Mouse (Mus musculus) limb, embryonic 15.5 days (tissue): ENCODE measurements around the gene Atad5. TPM values are rescaled to one million over a fixed set of nuclear protein-coding genes. Genes with fewer than 3 reads are reported as not detected.
"Not testable (repeated sequence)": the region's sequence is repeated elsewhere in the genome, so short reads cannot be mapped to it uniquely, and the experiment has no call there.

ENCODE experiments used
- ATAC-seq: fragments of 200-750 bp; cut with Nextera tagmentation; 2 replicates; pipeline ENCODE4 v1.8.0; 2017; ENCODE audit warnings: low read depth, moderate TSS enrichment; ENCODE audit not compliant: insufficient number of reproducible peaks, low FRiP score, low TSS enrichment
- H3K27ac ChIP-seq: fragments of 300-500 bp; sonication (generic); 2 replicates; pipeline ENCODE4 v1.5.1; 2015; ENCODE audit warnings: moderate library complexity, mild to moderate bottlenecking, inconsistent platforms
- H3K27me3 ChIP-seq: fragments of 300-500 bp; sonication (generic); 2 replicates; pipeline ENCODE4 v1.6.1; 2015; ENCODE audit warnings: inconsistent platforms
- H3K36me3 ChIP-seq: fragments of 300-500 bp; sonication (generic); 2 replicates; pipeline ENCODE4 v1.6.1; 2015; ENCODE audit warnings: inconsistent platforms
- H3K4me1 ChIP-seq: fragments of 300-500 bp; sonication (generic); 2 replicates; pipeline ENCODE4 v1.6.1; 2015; ENCODE audit warnings: inconsistent platforms
- H3K4me2 ChIP-seq: fragments of 300-500 bp; sonication (generic); 2 replicates; pipeline ENCODE4 v1.6.1; 2015; ENCODE audit warnings: mild to moderate bottlenecking, inconsistent platforms
- H3K4me3 ChIP-seq: fragments of 300-500 bp; sonication (generic); 2 replicates; pipeline ENCODE4 v1.5.1; 2015; ENCODE audit warnings: mild to moderate bottlenecking, inconsistent platforms
- H3K9ac ChIP-seq: fragments of 300-500 bp; sonication (generic); 2 replicates; pipeline ENCODE4 v1.6.1; 2015; ENCODE audit warnings: inconsistent platforms
- H3K9me3 ChIP-seq: fragments of 300-500 bp; sonication (generic); 2 replicates; pipeline ENCODE4 v1.6.1; 2016; ENCODE audit warnings: inconsistent platforms
- WGBS: fragments of 180-500 bp; shearing (Covaris S2); methylation state at CpG from one replicate; pipeline ENCODE4 v1.1.7; 2015; 5-methylcytosine and 5-hydroxymethylcytosine counted together
- polyA plus RNA-seq: library from polyadenylated mRNA; unstranded; fragments of >200 nt; fragmentation: Nextera tagmentation; extraction: Ambion mirVana; gene quantifications from 2 replicates; pipeline ENCODE4 v1.2.1, GENCODE M21; 2015

Gene Atad5
- 8.7 and 9.3 TPM in 2 replicates for polyA plus RNA-seq

DNA sequence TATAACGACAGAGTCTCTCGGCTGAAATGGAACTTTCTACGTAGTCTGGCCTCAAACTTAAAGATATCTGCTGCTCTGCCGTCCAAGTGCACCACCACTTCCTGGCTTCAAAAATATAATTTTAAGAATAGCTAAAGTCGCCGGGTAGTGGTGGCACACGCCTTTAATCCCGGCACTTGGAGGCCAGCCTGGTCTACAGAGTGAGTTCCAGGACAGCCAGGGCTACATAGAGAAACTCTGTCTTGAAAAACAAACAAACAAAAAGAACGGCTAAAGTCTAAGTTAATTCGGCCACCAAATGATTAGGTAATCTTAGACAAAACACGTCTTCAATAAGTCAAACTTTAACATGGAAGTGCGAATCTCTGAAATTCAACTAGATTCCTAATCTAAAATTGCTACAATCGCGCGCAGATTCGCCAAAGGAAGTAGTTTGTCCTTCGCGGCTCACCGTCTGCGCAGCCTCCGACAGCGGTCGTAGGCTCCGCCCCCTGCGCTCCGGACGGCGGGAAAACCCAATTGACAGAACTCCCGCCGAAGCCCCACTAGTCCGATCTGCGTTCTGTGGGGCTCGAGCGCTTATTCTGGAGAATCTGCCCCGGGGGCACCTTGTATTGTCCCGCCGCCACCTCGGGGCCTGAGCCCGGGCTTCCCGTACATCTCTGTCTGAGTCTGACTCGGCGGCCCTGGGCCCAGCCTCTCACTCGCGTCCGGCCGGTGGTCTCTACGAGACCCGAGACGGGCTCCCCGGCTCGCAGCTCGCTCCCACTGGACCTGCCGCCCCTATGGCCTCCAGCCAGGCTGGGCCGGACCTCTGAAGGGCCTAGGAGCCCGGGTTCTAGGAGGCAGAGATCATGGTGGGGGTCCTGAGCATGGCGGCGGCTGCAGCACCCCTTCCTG is at the start of gene Atad5:
TSS of gene Atad5 (plus strand) at position 484 of the 900 bp plus-strand sequence.
- peak within 1 kb of the TSS; percentile 67 for H3K27ac ChIP-seq
- 0 out of 2 replicates have a peak, but pooled peaks have one; percentile 58 for ATAC-seq
- no peaks in the 10 kb centered on the region for H3K9me3 ChIP-seq
- peak within 1 kb of the TSS; percentile 97 for H3K9ac ChIP-seq
- peak within 1 kb of the TSS; percentile 77 for H3K4me2 ChIP-seq
- 6% methylated on average over 57 of the region's 57 CpGs for WGBS
- H3K4me3 ChIP-seq: peak within 1 kb of the TSS; percentile 93
- H3K27me3 ChIP-seq: no peaks in the 10 kb centered on the region
- no peaks in the 10 kb centered on the region for H3K4me1 ChIP-seq
- no peaks in the 10 kb centered on the region for H3K36me3 ChIP-seq

DNA sequence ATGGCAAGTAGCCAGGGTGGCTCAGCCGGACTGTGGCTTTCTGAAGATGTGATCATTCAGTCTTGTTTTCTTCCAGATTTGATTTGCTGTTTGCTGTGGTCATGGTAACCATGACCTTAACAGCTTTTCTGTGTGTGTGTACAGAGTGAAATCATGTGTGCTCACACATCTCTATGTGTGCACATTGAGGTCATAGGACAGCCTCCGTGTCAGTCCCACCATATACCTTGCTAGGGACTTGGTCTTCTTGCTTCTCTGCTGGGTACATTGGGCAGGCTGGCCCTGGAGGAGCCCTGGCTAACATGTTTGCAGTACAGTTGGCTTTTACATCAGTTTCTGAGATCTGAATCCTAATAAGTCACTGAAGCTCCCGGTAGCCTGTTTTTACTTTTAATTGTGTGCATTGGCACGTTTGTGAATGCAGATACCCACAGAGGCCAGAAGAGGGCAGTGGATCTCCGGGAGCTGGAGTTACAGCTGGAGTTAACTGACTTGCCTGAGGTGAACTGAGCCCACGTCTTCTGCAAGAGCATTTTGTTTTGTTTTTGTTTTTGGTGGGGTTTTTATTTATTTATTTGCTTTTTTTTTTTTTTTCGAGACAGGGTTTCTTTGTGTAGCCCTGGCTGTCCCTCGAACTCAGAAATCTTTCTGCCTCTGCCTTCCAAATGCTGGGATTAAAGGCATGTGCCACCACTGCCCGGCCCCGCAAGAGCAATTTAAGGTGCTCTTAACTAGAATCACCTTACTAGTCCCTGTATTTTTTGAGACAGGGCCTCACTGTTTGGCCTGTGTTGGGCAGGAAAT is 46.4 kb upstream of the Atad5 start:
- Histone ChIP-seq H3K4me2 (no peak overlapping the region), H3K9me3 (no peaks in the 10 kb centered on the region), H3K36me3 (peaks cover 22% of the 10 kb centered on the region), H3K4me3 (no peak overlapping the region), H3K27me3 (no peaks in the 10 kb centered on the region), H3K4me1 (no peaks in the 10 kb centered on the region), H3K27ac (no peak overlapping the region), H3K9ac (no peak overlapping the region)
- ATAC-seq: no peak
- WGBS: 53% methylated on average over 10 of the region's 10 CpGs

DNA sequence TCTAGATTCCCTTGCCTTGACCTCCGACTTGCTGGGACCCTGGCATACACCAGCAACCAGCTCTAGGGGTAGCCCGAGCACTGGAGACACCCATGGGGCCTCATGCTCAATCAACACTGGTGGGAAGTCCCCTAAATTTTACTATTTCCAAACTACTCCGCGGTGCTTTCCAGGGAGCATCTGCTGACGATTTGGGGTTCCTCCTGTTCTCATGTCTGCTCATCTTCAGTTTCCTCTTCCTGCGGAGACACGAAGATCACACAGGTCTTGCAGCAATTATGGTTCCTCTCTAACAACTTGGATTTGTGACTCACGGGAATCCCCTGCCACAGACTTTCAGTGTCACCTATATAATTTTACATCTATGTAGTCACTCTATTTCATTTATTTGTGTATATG is 45.8 kb upstream of the Atad5 start:
- Histone ChIP-seq H3K4me1 (no peaks in the 10 kb centered on the region), H3K9me3 (no peaks in the 10 kb centered on the region), H3K4me2 (no peak overlapping the region), H3K4me3 (no peak overlapping the region), H3K27me3 (no peaks in the 10 kb centered on the region), H3K27ac (no peak overlapping the region), H3K36me3 (peaks cover 27% of the 10 kb centered on the region), H3K9ac (no peak overlapping the region)
- ATAC-seq: no peak
- 86% methylated on average over 8 of the region's 8 CpGs for WGBS

DNA sequence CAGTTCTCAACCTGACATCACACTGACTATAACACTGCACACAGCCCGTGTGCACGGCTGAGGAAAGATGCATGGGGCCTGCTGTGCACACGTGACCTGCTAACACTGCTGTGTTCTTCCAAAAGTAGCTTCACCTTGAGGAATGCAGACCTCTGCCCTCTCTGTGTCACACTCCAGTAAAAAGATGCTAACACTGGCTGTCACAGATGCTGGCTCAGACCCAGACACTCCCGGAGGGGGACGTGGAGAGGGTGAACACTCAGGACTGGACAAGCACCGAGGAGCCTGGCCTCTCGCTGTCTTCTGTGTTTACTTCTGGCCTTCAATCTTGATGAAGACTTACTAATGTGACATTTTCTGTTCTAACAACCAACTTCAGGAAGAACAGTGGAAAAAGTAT is 42.3 kb upstream of the Atad5 start:
- H3K36me3 ChIP-seq: peaks cover 41% of the 10 kb centered on the region
- H3K9ac ChIP-seq: no peak overlapping the region
- WGBS: 87% methylated on average over 7 of the region's 7 CpGs
- no peaks in the 10 kb centered on the region for H3K9me3 ChIP-seq
- no peak overlapping the region for H3K4me3 ChIP-seq
- no peak for ATAC-seq
- no peak overlapping the region for H3K4me2 ChIP-seq
- H3K27me3 ChIP-seq: no peaks in the 10 kb centered on the region
- H3K27ac ChIP-seq: no peak overlapping the region
- no peaks in the 10 kb centered on the region for H3K4me1 ChIP-seq

DNA sequence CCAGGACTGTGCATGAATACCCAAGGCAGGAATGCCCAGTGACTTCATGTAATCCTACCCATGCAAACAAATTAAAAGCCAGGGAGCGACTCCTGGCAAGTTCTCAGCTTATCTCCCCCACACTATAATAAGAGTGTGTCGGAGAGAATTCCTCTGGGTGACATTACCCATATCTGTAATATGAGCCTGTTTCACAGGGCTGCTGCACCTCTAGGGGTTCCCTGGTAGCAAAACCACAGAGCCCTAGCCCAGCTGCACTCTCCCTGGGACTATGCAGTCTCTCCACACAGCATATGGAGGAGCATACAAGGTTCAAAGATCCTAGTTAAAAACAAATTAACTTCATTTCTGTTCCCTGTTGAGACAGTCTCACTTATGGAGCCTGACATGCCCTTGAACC is 39.1 kb upstream of the Atad5 start:
- Histone ChIP-seq H3K4me1 (no peaks in the 10 kb centered on the region), H3K4me3 (no peak overlapping the region), H3K27me3 (no peaks in the 10 kb centered on the region), H3K36me3 (peaks cover 57% of the 10 kb centered on the region), H3K27ac (no peak overlapping the region), H3K9me3 (no peaks in the 10 kb centered on the region), H3K4me2 (no peak overlapping the region), H3K9ac (no peak overlapping the region)
- peak; percentile 30; the same call in 1 of the 2 replicates for ATAC-seq
- WGBS: 35% methylated on average over 2 of the region's 2 CpGs

DNA sequence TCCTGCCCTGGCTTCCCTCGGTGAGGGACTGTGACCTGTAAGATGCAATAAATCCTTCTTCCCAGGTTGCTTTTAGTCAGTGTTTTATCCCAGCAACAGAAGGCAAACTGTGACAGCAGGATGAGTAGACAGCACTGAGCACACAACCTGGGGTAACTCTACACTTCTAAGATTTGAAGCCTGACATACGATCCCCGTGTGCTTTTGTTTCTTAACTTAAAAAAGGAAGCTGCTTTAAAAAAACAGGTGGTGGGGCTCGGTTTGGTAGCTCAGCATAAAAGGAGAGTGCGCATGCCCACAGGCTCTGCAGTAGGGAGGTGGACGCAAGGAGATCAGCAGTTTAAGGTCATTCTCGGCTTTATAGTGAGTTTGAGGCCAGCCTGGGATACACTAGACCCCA is 36.7 kb upstream of the Atad5 start:
- no peak for ATAC-seq
- Histone ChIP-seq H3K4me2 (no peak overlapping the region), H3K27ac (no peak overlapping the region), H3K4me3 (no peak overlapping the region), H3K36me3 (peaks cover 68% of the 10 kb centered on the region), H3K9me3 (no peaks in the 10 kb centered on the region), H3K27me3 (no peaks in the 10 kb centered on the region), H3K4me1 (no peaks in the 10 kb centered on the region), H3K9ac (no peak overlapping the region)
- 62% methylated on average over 7 of the region's 7 CpGs for WGBS

DNA sequence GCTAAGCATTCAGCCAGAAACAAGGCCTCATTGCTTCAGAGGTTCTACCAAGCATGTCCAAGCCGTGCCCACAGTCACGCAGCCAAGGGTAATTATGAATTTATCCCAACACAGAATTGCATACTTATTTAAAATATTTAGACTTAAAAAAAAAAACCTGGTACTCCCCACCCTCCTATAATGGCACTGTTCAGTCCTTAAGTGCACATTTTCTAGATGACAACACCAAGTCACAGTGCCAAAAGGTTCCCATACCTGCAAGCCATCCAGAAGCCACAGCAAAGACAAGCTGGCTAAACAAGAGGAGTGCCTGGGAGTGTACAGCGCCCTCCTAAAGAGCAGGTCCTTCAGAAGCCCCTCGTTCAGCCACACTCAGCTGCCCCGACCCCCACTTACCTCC is 36.0 kb upstream of the Atad5 start:
- 87% methylated on average over 5 of the region's 5 CpGs for WGBS
- H3K4me3 ChIP-seq: no peak overlapping the region
- no peaks in the 10 kb centered on the region for H3K9me3 ChIP-seq
- H3K36me3 ChIP-seq: peaks cover 69% of the 10 kb centered on the region
- no peak for ATAC-seq
- H3K9ac ChIP-seq: no peak overlapping the region
- no peaks in the 10 kb centered on the region for H3K27me3 ChIP-seq
- no peak overlapping the region for H3K27ac ChIP-seq
- no peak overlapping the region for H3K4me2 ChIP-seq
- no peaks in the 10 kb centered on the region for H3K4me1 ChIP-seq

DNA sequence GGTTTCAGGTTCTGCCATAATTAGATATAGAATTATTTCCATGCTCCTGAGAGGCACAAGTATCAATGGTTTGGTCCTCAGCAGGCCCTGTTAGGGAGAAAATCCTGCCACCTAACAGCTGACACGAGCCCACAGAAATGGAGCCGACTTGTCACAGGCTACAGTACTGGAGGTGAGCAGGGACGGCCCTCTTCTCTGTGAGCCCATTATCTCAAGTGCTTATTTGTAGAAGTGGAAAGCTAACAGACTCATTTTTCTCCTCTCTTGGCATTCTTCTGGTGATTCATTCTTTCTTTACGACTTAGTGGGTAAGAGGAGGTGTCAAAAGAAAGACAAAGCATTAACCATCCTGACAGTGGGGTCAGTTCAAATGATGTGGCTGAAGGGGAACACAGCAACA is 34.5 kb upstream of the Atad5 start:
- 78% methylated on average over 4 of the region's 4 CpGs for WGBS
- H3K36me3 ChIP-seq: peaks cover 64% of the 10 kb centered on the region
- H3K27me3 ChIP-seq: no peaks in the 10 kb centered on the region
- H3K9me3 ChIP-seq: no peaks in the 10 kb centered on the region
- H3K4me3 ChIP-seq: no peak overlapping the region
- no peak overlapping the region for H3K4me2 ChIP-seq
- H3K27ac ChIP-seq: no peak overlapping the region
- no peak overlapping the region for H3K9ac ChIP-seq
- no peaks in the 10 kb centered on the region for H3K4me1 ChIP-seq
- no peak for ATAC-seq

DNA sequence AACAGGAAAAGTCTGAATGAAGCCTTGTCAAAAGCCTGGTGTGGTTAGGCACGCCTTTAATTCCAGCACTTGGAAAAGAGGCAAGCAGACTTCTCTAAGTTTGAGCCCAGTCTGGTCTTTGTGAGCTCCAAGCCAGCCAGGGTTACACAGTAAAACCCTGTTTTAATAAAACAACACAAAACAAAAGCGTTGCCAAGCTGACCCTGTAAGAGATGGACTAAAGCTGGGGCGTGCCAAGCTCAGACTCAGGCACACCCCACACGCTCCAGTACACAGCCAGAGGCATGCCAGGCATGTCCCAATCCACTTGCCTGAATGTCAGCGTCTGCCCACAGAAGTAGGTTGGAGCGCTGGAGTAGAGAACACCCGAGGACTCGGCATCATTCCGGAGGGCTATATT is 33.1 kb upstream of the Atad5 start:
- H3K36me3 ChIP-seq: peaks cover 67% of the 10 kb centered on the region
- no peaks in the 10 kb centered on the region for H3K9me3 ChIP-seq
- H3K4me2 ChIP-seq: no peak overlapping the region
- no peaks in the 10 kb centered on the region for H3K4me1 ChIP-seq
- no peak overlapping the region for H3K27ac ChIP-seq
- ATAC-seq: no peak
- no peak overlapping the region for H3K9ac ChIP-seq
- 92% methylated on average over 9 of the region's 9 CpGs for WGBS
- no peak overlapping the region for H3K4me3 ChIP-seq
- H3K27me3 ChIP-seq: no peaks in the 10 kb centered on the region

DNA sequence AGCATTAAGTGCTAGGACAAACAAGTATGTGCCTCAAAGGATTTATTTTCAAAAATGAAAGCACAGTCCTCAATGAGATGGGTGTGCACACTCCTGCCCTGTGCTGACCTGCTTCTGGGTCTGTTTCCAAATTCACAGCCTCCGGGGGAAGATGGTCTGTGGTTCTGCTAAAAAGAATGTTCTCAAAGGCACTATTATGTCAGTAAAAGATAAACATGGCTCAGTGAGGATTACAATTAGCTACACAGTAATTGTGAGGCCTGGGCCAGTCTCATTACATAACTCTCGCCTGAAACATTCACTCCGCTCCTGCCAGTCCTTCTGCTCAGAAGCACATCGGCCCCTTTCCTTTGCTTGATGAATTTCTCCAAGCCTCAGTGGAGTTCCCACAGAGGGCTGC is 27.0 kb upstream of the Atad5 start:
- WGBS: 71% methylated on average over 4 of the region's 4 CpGs
- Histone ChIP-seq H3K36me3 (peaks cover 35% of the 10 kb centered on the region), H3K4me1 (no peaks in the 10 kb centered on the region), H3K27ac (0 out of 2 replicates have a peak overlapping the region, but pooled peaks have one; percentile 47), H3K4me2 (no peak overlapping the region), H3K4me3 (no peak overlapping the region), H3K9me3 (no peaks in the 10 kb centered on the region), H3K27me3 (no peaks in the 10 kb centered on the region), H3K9ac (no peak overlapping the region)
- ATAC-seq: no peak

DNA sequence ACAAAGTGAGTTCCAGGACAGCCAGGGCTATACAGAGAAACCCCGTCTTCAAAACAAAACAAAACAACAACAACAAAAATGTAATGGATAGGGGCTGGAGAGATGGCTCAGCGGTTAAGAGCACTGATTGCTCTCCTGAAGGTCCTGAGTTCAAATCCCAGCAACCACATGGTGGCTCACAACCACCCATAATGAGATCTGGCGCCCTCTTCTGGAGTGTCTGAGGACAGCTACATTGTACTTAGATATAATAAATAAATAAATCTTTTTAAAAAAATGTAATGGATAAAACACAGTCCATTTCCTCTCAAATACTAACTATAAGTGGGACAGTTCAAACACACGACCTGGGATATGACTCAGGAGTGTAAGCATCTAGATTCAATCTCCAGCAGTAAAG is 22.8 kb upstream of the Atad5 start:
- not testable (repeated sequence) for ATAC-seq, H3K27me3 ChIP-seq, H3K4me3 ChIP-seq, H3K9me3 ChIP-seq, H3K4me1 ChIP-seq, H3K9ac ChIP-seq, H3K27ac ChIP-seq, H3K4me2 ChIP-seq
- 87% methylated on average over 4 of the region's 4 CpGs for WGBS
- peaks cover 13% of the 10 kb centered on the region for H3K36me3 ChIP-seq

DNA sequence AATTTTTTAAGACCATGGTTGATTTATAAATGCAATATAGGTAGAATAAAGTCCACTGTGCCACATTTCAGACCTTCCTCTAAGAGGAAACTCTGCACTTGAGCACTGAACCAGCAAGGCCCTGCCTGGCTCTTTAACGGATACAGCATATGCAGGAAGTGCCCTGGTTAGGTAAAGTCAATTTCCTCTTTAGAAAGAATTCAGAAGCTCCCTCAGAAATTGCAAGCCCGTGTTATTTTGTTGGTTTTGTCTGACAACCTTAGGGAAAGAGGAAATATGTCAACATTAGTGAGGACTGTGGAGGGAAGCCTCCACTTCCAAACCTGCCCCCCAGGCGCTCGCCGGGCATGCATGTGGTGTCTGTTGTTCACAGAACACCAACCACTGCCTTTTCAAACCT is 21.6 kb upstream of the Atad5 start:
- no peak overlapping the region for H3K9ac ChIP-seq
- no peak overlapping the region for H3K4me2 ChIP-seq
- H3K27me3 ChIP-seq: no peaks in the 10 kb centered on the region
- 0 out of 2 replicates have a peak, but pooled peaks cover 6% of the 10 kb centered on the region for H3K36me3 ChIP-seq
- ATAC-seq: no peak
- no peak overlapping the region for H3K4me3 ChIP-seq
- no peaks in the 10 kb centered on the region for H3K9me3 ChIP-seq
- WGBS: 78% methylated on average over 5 of the region's 5 CpGs
- no peak overlapping the region for H3K27ac ChIP-seq
- H3K4me1 ChIP-seq: 0 out of 2 replicates have a peak, but pooled peaks cover 2% of the 10 kb centered on the region
